Mouse (Mus musculus) right cerebral cortex, postnatal 4 days (tissue): ENCODE measurements around the gene Crkl.

Experiments
- DNase-seq: peaks from one replicate; pipeline ENCODE4 v3.0.0-alpha.2; 2022

Gene Crkl

GRCm38 (mm10) chr16:17451541-17452372 lies at the start of gene Crkl:
Crkl (plus strand) TSS chr16:17451987.
- peak; percentile 98 for DNase-seq

GRCm38 (mm10) chr16:17402855-17403254 lies 48.9 kb upstream of the Crkl start:
- no peak for DNase-seq

- peak; percentile 65 for DNase-seq
Measured at GRCm38 (mm10) chr16:17405271-17405696, 46.5 kb upstream of the Crkl start.

GRCm38 (mm10) chr16:17405736-17406443 lies 45.9 kb upstream of the Crkl start, which contains the start of the genes Snap29 and Pi4ka:
Snap29 (plus strand) TSS chr16:17405986.
Pi4ka (minus strand) TSS chr16:17406314.
- DNase-seq, result peak; percentile 100

GRCm38 (mm10) chr16:17406512-17407231 lies 45.1 kb upstream of the Crkl start:
- DNase-seq, result no peak

GRCm38 (mm10) chr16:17409046-17409445 lies 42.7 kb upstream of the Crkl start:
- no peak for DNase-seq

- DNase-seq, result no peak
Measured at GRCm38 (mm10) chr16:17410209-17410608, 41.6 kb upstream of the Crkl start.

GRCm38 (mm10) chr16:17423021-17423420 lies 28.8 kb upstream of the Crkl start:
- no peak for DNase-seq

GRCm38 (mm10) chr16:17432576-17432975 lies 19.2 kb upstream of the Crkl start:
- DNase-seq, result no peak

GRCm38 (mm10) chr16:17452373-17452715 lies 557 bp downstream of the Crkl start:
- peak; percentile 46 for DNase-seq

- DNase-seq, result no peak
Measured at GRCm38 (mm10) chr16:17456901-17457300, 5.1 kb downstream of the Crkl start.

GRCm38 (mm10) chr16:17460254-17460653 lies 8.5 kb downstream of the Crkl start:
- DNase-seq, result no peak

- no peak for DNase-seq
Measured at GRCm38 (mm10) chr16:17461596-17461995, 9.8 kb downstream of the Crkl start.

- no peak for DNase-seq
Measured at GRCm38 (mm10) chr16:17463184-17463583, 11.4 kb downstream of the Crkl start.

GRCm38 (mm10) chr16:17466875-17467663 lies 15.3 kb downstream of the Crkl start:
- no peak for DNase-seq

GRCm38 (mm10) chr16:17472498-17472897 lies 20.7 kb downstream of the Crkl start:
- DNase-seq, result no peak

- DNase-seq, result no peak
Measured at GRCm38 (mm10) chr16:17474091-17474490, 22.3 kb downstream of the Crkl start.

- no peak for DNase-seq
Measured at GRCm38 (mm10) chr16:17474761-17475160, 23.0 kb downstream of the Crkl start.

- no peak for DNase-seq
Measured at GRCm38 (mm10) chr16:17475326-17475725, 23.5 kb downstream of the Crkl start.

- no peak for DNase-seq
Measured at GRCm38 (mm10) chr16:17478331-17478943, 26.6 kb downstream of the Crkl start.

GRCm38 (mm10) chr16:17481465-17481864 lies 29.7 kb downstream of the Crkl start:
- no peak for DNase-seq

- no peak for DNase-seq
Measured at GRCm38 (mm10) chr16:17486505-17486904, 34.7 kb downstream of the Crkl start.
